Mouse (Mus musculus) 416B (cell line): ENCODE data around the gene Kif1b.

ENCODE experiments used
- DNase-seq: peaks from one replicate; pipeline ENCODE4 v3.0.0; 2011; ENCODE audit warnings: low read depth

The Kif1b gene

GRCm38 (mm10) chr4:149136982-149137770 is 170.3 kb downstream of the Kif1b start, which contains the start of gene Cenps:
Gene Cenps, minus strand, starts transcription at chr4:149137629.
- peak; percentile 92 for DNase-seq

- peak; percentile 26 for DNase-seq
These were observed 171.2 kb downstream of the Kif1b start for GRCm38 (mm10) chr4:149136116-149136850.

- no peak for DNase-seq
These were observed 174.1 kb downstream of the Kif1b start for GRCm38 (mm10) chr4:149133395-149133794.

- no peak for DNase-seq
These were observed 175.5 kb downstream of the Kif1b start for GRCm38 (mm10) chr4:149131789-149132565.

GRCm38 (mm10) chr4:149131021-149131752 is 176.3 kb downstream of the Kif1b start:
- DNase-seq = no peak

GRCm38 (mm10) chr4:149128467-149128866 is 179.0 kb downstream of the Kif1b start:
- no peak for DNase-seq

GRCm38 (mm10) chr4:149126663-149127062 is 180.8 kb downstream of the Kif1b start, which contains the start of gene Cort:
Gene Cort, minus strand, starts transcription at chr4:149126763.
- no peak for DNase-seq
